Mouse (Mus musculus): ENCODE data around the gene Pdzk1ip1. TPM values are rescaled to one million over a fixed set of nuclear protein-coding genes. Genes with fewer than 3 reads are reported as not detected.

The Pdzk1ip1 gene
- total RNA-seq (2015) (1.5 and 2.8 TPM in 2 replicates), total RNA-seq (2017) (0.33 and 0.53 TPM in 2 replicates)

DNA sequence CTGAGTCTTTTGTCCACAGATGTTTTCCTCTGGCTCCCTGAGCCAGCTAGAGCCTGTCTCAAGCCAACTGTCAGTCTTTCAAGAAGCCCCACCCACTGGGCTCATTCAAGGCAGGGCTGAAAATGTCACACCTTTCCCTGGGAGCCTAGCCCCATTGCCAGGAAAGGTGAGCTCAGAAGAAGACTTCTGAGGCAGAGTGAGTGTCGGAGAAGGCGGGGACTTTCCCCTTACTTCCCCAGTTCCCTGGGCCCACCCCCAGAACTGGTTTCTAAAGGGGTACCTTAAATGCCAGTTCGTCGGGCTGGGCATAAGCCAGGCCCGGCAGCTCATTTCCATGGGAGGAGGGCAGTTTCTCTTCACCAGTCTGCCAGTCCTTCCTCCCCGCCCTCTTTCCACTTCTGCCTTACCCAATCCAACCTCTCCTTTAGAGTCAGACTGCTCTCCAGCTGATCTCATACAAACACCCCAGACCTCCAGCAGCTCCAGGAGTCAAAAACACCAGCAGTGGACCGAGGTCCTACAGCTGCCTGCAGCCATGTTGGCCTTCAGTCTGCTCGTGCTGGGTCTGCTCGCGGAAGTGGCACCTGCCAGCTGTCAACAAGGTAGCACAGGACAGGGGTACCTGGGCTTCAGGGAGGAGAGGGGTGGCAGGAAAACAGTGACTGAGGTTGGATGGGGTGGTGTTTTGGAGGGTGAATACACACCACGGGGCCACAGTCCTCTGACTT is at the start of gene Pdzk1ip1:
Gene Pdzk1ip1 (plus strand): TSS at position 98 of the 728 bp plus-strand sequence.
- ATAC-seq (ENCODE audit: poor library complexity, severe bottlenecking) = peak; percentile 63

DNA sequence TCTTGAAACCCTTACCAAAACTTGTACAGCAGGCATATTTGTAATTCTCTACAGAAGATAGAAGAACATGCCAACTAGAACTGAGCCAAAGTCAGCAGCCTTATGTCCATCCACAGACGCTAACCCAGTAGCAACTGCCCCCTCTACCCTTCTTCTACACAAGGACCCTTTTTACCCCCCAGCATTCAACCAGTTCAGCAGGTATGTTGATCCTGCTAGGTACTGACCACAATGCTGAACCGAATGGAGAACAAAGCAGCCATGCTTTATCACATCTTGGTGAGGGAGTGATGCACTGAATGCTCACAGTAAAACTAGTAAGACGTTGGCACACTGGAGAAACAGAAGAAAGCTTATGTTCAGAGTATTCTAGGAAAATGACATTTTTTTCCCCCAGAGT is 42.9 kb upstream of the Pdzk1ip1 start:
- ATAC-seq (ENCODE audit: poor library complexity, severe bottlenecking) = no peak

DNA sequence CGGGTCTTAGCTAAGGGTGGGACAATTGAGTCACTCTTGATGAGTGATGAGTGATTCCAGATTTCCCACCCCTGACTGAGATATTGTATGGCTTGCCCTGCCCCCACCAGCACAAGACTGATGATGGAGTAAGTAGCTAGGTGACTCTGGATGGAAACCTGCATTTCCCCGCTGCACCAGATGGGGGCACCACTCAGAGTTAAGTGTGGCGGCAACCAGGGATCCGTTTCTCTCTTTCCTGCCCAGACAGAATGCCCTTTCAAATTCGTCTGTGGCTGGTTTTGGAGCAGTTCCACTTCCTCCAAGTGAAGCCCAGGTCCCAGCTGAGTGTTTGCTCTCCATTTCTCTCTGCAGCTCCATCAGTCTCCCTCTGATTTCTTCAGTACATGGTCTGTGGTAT is 40.8 kb upstream of the Pdzk1ip1 start:
- peak; percentile 76 for ATAC-seq (ENCODE audit: poor library complexity, severe bottlenecking)

DNA sequence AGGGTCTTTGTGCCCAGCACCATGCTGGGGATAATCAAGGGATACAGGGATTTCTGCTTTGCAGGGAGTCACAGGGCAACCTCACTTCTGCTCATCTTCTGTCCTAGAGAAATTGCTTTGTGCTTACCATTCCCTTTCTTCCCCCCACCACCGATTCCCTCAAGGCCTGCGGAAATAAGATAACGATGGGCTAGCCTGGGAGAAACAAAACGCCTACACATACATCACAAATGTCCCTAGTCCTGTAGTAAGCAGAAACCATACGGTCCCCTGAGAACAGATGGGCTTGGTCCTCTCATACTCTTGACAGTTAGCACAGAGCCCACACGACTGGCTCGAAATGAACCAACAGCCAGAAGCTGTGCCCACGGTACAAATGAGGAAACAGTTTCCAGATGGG is 40.3 kb upstream of the Pdzk1ip1 start:
- ATAC-seq (ENCODE audit: poor library complexity, severe bottlenecking) = peak; percentile 1; the same call in 1 of the 2 replicates

DNA sequence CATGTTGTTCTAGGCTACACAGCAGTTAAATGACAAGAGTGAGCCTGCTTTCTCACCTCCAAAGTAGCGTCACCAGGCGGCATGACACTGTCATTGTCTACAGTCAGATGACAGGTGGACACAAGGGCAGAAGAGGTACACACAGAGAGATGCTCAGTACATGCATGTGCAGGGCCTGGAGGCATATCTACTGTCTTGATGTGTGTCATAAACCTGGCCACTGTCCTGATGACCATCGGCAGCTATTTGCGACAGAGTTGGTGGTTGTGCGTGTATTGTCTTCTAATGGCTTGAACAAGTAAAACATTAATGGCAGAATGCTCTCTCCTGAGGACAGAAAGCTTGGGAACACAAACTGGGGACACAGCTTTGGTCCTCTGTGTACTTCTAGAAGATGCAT is 37.3 kb upstream of the Pdzk1ip1 start:
- ATAC-seq (ENCODE audit: poor library complexity, severe bottlenecking) = no peak

DNA sequence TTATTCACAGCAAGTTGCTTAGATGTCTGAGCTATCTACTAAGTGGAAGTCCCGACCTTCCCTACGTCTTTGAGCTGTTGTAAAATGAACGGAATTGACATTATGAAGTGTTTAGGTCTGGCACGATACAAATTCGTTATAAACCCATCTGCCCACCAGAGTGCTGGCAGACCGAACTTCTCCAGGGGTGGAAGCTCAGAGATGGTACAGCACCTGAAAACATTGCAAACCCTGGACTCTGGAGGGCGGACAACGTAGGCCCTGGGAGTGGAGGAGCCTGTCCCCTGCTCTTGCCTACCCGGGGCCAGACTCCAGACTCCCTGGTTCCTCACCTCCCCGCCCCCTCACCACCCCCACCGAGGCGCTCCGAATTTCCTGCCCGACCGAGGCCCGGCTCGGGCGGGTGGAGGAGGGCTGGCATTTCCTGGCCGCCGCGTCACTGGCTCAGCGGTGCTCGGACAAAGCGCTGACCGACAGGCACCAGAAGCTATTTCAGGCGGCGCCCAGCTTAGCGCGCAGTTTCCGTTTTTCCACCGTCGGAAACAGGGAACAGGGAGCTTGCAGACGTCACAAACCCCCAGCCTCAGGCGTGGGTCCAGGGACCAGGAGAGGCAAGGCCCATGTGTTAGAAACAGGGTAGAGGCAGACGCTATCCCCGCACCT is 36.0 kb upstream of the Pdzk1ip1 start:
- ATAC-seq (ENCODE audit: poor library complexity, severe bottlenecking) = peak; percentile 52

DNA sequence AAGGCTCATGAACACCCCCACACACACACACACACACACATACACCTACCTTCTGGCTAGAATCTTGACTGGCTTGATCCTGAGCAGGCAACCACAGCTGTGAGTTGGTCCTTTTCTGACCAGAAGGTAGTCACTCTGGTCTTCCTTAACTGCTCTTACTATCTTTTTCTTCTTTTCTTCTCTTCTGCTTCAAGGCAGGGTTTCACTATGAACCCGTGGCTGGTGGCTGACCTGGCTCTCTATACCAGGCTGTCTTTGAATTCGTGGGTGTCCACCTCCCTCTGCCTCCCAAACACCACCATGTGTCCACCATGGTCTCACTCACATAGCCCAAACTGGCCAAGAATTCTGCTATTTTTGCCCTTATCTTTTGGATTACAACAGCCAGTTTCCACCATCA is 33.5 kb upstream of the Pdzk1ip1 start:
- ATAC-seq (ENCODE audit: poor library complexity, severe bottlenecking) = no peak

DNA sequence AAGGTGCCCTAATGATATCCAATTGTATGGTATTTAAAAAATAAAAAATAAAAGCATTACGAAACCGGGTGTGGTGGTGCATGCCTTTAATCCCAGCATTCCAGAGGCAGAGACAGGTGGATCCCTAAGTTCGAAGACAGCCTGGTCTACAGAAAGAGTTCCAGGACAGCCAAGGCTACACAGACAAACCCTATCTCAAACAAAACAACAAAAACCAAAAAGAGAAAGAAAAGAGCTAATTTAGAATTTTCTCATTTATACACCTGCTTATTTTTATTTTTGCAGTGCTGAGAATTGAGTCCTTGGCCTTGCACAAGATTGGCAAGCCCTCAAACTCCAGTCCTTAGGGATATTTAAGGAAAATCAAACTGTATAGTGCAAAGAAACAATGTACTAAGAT is 32.8 kb upstream of the Pdzk1ip1 start:
- no peak for ATAC-seq (ENCODE audit: poor library complexity, severe bottlenecking)

DNA sequence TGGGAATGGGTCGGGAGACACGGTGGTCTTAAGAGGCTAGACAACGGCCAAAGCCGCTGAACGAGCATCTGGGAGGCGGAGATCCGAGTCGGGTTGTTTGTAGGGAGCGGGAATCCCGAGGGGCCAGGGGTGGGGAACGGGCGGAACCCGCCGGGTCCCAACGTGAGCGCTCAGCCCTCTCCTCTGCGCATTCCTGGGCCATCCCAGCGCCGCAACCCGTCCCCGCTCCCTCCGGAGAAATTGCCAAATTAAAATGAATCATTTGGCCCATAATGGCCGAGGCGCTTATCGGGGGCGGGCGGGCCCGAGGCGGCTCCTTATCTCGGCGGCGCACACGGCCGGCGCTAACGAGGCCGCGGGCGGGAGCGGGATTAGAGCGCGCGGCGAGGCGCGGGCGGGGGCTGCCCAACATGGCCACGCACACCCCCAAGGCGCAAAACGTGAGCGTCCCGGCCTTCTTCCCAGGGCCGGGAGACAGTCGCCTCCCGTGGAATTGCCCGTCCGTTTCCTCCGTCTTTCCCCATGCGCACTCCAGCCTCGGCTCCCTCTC is 32.1 kb upstream of the Pdzk1ip1 start, which contains the start of gene Tal1:
Gene Tal1 (plus strand): TSS at position 56 of the 550 bp plus-strand sequence.
- ATAC-seq (ENCODE audit: poor library complexity, severe bottlenecking) = peak; percentile 26

DNA sequence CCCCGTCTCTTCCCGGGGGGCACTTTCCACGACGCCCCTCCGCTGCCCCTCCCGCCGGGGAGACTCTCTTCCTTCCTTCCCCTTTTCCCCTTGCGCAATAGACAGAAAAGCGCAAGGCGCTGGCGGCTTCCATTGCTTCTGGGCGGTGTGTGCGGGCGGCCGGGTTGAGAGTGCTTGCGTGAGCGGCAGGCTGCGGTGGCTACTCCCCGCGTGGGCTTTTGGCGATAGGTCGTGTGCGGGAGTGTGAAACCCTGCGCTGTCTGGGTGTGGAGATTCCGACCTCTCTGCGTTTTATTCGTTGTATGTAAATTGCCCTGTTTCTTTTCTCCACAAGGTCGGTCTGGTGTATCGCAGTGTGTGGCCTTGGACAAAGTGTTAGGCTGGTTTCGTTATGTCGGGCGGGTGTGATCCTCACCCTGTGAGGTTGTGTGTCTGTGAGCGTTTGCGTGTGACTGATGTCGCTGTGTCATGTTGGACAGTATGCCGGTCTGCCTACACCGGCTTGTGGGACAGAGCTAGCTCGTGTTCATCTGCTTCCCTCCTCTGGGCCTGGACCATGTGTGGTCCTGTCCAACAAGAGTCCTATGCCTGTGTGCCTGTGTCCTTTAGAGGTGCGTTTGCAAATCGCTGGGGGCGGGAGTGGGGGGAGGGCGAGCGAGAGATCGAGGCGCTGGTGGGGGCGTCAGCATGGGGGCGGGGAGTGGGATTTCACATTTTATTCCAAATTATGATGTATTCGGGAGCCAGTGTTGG is 31.4 kb upstream of the Pdzk1ip1 start:
- peak; percentile 70 for ATAC-seq (ENCODE audit: poor library complexity, severe bottlenecking)

DNA sequence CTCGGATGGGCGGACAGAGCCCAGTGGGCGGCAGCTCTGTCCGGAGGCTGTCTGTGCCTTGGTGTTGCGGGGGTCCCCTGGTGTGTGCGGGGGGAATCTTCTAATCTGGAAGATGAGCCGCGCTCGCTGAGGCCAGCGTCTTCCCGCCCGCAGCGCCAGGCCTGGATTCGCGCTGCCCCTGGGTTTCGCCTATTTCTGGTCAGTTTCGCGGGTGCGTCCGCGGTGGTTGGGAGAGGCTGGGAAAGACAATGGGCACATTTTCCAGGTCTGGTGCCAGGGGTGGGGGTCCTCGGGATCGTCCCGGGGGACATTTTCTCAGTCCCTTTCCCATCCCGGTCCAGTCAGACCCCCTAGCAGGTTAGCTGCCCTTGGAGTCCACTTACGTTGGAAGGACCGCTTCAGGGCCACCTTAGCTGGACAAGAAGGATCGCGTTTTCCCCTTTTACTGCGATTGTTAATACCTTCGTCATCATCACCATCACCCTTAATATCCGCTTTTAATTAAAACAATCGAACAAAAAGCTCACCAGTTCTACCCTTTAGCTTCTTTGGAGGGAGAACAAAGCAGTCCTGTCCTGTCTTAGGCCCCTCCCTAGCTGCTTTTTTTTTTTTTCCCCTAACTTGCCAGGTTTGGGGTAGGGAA is 30.7 kb upstream of the Pdzk1ip1 start:
- ATAC-seq (ENCODE audit: poor library complexity, severe bottlenecking) = no peak

DNA sequence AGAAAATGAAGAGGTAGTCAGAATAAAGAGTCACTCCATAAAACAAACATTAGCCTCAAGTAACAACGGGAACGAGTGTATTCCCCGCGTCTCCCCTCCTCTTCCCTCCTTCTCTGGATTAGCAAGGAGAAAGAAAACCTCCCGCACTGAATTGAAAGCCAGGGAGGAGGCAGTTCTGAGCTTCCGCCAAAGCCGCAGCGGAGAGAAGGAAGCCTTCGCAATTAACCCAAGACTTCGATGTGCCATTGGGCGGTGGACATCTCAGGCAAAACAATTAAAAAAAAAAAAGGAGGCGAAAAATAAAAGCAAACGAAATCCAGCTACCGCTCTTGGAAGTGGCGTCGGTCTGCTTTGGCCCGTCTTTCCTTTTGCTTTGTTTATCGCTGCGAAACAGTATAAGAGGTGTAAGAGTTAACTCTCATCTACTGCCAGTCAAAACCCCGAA is 30.2 kb upstream of the Pdzk1ip1 start:
- ATAC-seq (ENCODE audit: poor library complexity, severe bottlenecking) = 0 out of 2 replicates have a peak, but pooled peaks have one; percentile 16

DNA sequence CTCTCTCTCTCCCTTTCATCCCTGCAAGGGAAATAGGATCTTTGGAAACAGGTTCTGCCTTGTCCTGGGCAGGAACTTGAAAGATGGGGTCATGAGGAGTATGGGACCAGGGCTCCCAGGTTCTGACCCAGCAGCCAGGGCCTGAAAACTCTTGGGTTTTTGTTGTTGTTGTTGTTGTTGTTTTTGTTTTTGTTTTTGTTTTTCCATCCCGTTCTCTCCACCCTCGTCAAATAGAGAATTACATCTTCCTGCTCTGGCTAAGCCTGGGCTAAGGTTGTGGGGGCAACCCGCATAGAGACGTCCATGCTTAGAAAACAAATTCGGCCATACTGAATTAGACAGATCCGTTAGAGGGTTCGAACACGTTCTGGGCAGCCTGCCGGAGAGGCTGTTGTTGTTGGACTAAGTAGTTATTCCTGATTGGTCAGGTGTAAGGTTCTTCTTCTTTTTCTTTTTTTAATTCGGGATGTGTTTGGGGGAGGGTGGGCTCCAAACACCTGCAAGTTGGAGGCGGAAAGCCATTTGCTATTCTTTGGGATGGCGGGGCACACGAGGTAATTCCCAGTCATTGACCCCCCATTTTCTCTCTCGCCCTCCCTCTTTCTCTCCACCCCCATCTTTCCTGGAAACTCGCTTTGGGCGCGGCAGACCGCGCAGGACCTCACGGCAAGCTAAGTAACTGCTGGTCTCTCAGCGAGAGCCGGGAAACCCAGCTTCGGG is 29.5 kb upstream of the Pdzk1ip1 start:
- no peak for ATAC-seq (ENCODE audit: poor library complexity, severe bottlenecking)

DNA sequence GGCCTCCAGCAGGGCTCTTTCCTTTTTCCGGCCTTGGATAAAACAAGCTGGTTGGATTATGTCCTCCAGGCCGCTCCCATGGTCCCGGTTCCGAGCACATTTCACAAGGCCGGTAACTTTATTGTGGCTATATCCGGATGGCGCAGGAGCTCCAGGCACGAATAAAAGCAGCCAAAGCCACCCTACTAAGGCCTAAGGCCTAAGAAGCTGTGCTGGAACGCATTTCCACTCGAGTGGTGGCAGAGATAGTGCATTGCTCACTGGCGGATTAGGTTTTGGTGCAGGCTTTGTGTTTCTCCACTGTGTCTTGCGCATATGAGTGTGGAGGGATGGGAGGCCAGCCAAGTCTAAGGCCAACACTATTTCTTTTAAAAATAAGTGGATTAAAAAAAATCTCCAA is 28.6 kb upstream of the Pdzk1ip1 start:
- no peak for ATAC-seq (ENCODE audit: poor library complexity, severe bottlenecking)

DNA sequence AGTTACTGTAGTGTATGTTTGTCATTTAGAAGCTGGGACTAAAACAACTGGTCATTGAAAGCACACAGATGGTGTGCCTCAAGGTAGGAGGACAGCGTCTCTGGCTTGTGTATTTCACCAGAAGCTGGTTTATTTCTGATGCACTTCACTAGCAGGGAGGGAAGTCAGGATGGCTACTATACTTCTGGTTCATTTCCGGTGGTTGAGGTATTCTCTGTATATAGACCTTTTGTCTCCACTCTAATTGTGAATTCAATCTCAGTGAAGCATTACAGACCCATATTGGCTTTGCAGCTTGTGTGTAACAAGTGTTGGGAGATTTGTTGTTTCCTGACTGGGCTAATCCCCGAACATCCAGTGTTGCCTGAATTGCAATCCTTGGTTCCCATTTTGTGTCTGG is 27.8 kb upstream of the Pdzk1ip1 start:
- no peak for ATAC-seq (ENCODE audit: poor library complexity, severe bottlenecking)

DNA sequence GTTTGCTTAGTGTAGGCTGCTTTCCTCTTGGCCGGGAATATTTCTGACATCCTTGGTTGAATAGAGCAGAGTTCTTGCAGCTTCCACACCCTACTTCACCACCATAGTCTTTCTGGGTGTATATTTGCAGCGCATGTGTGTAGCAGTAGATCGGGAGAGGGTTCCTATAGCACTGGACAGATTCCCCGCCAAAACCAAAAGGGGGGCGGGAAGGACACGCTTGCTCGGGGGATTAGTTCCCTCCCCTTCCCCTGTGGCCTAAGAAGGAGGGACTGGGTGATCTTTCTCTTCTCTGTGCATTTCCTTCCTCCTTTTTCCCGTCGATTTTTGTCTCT is 26.0 kb upstream of the Pdzk1ip1 start:
- ATAC-seq (ENCODE audit: poor library complexity, severe bottlenecking) = peak; percentile 33; the same call in 1 of the 2 replicates

DNA sequence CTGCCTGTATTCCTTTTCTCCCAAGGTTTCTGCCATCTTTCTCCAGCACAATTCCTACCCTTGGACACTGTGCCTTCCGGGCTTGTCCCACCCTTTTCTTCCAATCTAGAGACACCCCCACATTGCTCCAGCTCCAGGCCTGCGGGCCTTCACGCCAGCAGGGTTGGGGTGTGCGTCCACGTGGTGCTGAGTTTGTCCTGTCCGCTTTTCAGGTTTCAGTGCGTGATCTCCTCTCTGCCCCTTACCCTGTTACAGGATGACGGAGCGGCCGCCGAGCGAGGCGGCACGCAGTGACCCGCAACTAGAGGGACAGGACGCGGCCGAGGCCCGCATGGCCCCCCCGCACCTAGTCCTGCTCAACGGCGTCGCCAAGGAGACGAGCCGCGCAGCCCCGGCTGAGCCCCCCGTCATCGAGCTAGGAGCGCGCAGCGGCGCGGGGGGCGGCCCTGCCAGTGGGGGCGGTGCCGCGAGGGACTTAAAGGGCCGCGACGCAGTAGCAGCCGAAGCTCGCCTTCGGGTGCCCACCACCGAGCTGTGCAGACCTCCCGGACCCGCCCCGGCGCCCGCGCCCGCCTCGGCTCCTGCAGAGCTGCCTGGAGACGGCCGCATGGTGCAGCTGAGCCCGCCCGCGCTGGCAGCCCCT is 25.5 kb upstream of the Pdzk1ip1 start:
- ATAC-seq (ENCODE audit: poor library complexity, severe bottlenecking) = peak; percentile 36

DNA sequence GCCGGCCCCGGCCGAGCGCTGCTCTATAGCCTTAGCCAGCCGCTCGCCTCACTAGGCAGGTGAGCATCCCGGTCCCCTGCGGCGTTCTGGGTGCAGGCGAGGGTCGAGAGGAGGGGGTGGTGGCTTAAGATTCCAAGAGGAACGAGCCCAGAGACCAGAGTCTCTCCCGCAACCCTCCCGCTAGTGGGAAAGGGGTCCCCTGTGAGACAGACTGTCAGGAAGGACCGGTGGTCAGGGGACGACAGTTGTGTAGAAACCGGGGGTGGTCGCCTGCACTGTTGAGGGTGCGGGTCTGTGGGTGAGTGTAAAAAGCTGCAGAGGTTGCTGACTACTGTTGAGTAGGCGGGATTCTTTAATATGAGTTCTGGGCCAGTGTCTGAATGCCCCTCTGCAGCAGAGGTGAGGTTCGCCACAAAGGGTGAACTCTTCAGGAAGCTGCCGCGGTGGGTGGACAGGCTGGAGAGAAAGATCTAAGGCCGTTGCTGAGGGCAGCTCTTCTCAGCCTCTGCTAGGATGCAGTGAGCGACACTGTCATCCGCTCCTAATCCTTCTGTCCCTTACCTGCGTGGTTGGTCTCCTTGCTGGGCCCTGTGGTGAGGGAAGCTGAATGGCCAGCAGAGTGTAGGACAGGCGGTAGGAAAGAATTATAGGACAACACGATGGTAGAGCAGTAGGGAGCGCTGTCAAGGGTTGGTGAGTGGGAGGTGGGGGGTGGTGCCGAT is 24.8 kb upstream of the Pdzk1ip1 start:
- ATAC-seq (ENCODE audit: poor library complexity, severe bottlenecking) = 0 out of 2 replicates have a peak, but pooled peaks have one; percentile 4

DNA sequence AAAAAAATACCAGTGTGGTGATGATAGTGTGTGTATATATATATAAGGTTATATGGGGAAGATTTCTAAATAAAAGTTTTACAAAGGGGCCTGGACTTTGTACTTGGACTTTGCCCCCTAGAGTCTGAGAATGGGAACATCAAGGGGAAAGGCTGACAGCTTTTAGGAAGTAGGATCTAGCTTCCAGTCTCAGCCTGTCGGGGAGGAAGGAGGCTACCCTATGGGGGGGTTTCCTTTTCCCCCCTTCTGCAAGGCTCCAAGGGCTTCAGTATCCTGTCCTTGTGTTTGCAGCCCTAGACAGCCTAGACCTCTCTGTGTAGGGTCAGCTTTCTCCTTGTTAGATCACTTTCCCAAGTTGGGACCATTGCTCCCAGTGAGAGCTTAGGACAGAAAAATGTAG is 16.8 kb upstream of the Pdzk1ip1 start:
- ATAC-seq (ENCODE audit: poor library complexity, severe bottlenecking) = 0 out of 2 replicates have a peak, but pooled peaks have one; percentile 17

Data from megakaryocyte, adult 5-6 weeks (primary cell).